Mouse (Mus musculus): ENCODE data around the gene Fibp.

DNA sequence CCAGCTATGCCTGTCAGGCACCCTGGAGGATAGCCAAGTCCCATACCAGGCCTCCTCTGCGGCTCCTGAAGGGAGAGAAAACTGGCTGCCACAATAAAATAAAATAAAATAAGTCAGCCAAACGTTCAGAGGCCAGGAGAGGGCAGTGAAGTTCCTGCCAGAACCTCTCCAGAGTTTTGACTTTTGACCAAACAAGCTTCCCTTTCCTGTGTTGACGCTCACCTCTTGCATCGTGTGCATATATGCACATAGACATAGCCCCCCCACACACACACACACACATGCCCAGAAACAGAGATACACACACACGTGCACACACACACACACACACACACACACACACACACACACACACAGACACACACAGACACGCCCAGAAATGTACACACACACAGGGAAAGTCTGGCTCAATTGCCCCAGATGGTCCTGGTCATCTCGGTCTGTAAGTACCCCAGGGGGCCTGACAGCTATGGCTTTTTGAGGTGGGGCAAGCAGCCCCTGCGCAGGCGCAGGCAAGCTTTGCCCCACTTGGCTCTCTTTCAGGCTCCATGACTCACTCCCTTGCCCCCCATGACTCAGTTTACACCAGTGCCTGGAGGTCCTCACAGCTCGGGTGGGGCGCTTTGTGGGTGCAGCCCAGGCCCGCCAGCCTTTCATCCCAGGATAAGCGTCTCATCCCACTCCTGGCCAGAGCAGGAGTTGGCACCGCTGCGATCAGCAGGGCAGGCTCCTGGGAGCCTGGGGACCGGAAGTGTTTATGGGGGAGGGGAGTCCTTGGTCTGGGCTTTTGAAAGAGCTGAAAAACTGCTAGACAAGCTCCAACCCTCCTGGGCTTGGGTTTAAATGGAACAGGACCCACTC lies 27.2 kb upstream of the Fibp start:
- peak; percentile 74 for TF ChIP-seq CTCF (IDR thresholded peaks at IDR 0.05)
- no peak for TF ChIP-seq POLR2A (IDR thresholded peaks at IDR 0.05; ENCODE audit: insufficient read depth, low read depth, low read length)
- peak; percentile 55; the same call in 1 of the 2 replicates for TF ChIP-seq EP300 (IDR thresholded peaks at IDR 0.05; ENCODE audit: insufficient read depth, low read depth, low read length)

Measured in heart, adult 2 months (tissue).